Mouse (Mus musculus) activated CD4-positive, CD25-positive, alpha-beta regulatory T cell, adult 4 months (primary cell): ENCODE results near the gene Bcdin3d. TPM values are rescaled to one million over a fixed set of nuclear protein-coding genes. Genes with fewer than 3 reads are reported as not detected.

Experiments used
- ATAC-seq: one replicate; pipeline ENCODE4 v1.8.0; 2017
- polyA plus RNA-seq, 2 experiments: library from polyadenylated mRNA; unstranded; fragments of 100-300 nt; shearing (Covaris generic); gene quantifications; one replicate each; pipeline ENCODE4 v1.2.1; 2017

Gene Bcdin3d
- polyA plus RNA-seq = 10 to 100 TPM; 23.3 to 23.5 TPM

- ATAC-seq = peak; percentile 65
Measured at GRCm38 (mm10) chr15:99474576-99474926, at the start of gene Bcdin3d. Gene Bcdin3d, minus strand, starts transcription at chr15:99474730.

GRCm38 (mm10) chr15:99520306-99520705 lies 45.8 kb upstream of the Bcdin3d start:
- ATAC-seq = no peak

- no peak for ATAC-seq
Measured at GRCm38 (mm10) chr15:99519626-99520025, 45.1 kb upstream of the Bcdin3d start.

- ATAC-seq = no peak
Measured at GRCm38 (mm10) chr15:99517715-99518114, 43.2 kb upstream of the Bcdin3d start.

- ATAC-seq = no peak
Measured at GRCm38 (mm10) chr15:99516715-99517114, 42.2 kb upstream of the Bcdin3d start.

GRCm38 (mm10) chr15:99511797-99512525 lies 37.4 kb upstream of the Bcdin3d start:
- no peak for ATAC-seq

- ATAC-seq = no peak
Measured at GRCm38 (mm10) chr15:99510621-99511020, 36.1 kb upstream of the Bcdin3d start.

- ATAC-seq = no peak
Measured at GRCm38 (mm10) chr15:99509840-99510239, 35.3 kb upstream of the Bcdin3d start.

GRCm38 (mm10) chr15:99505324-99506095 lies 31.0 kb upstream of the Bcdin3d start:
- ATAC-seq = no peak

- no peak for ATAC-seq
Measured at GRCm38 (mm10) chr15:99503256-99503655, 28.7 kb upstream of the Bcdin3d start.

GRCm38 (mm10) chr15:99502311-99502831 lies 27.8 kb upstream of the Bcdin3d start:
- ATAC-seq = no peak

- ATAC-seq = no peak
Measured at GRCm38 (mm10) chr15:99501292-99502260, 27.0 kb upstream of the Bcdin3d start.

GRCm38 (mm10) chr15:99500320-99500719 lies 25.8 kb upstream of the Bcdin3d start:
- ATAC-seq = no peak

- no peak for ATAC-seq
Measured at GRCm38 (mm10) chr15:99499726-99500125, 25.2 kb upstream of the Bcdin3d start.

GRCm38 (mm10) chr15:99498781-99499180 lies 24.3 kb upstream of the Bcdin3d start:
- no peak for ATAC-seq

- ATAC-seq = no peak
Measured at GRCm38 (mm10) chr15:99498356-99498755, 23.8 kb upstream of the Bcdin3d start.

GRCm38 (mm10) chr15:99497527-99498242 lies 23.2 kb upstream of the Bcdin3d start:
- ATAC-seq = no peak

GRCm38 (mm10) chr15:99497061-99497460 lies 22.5 kb upstream of the Bcdin3d start:
- ATAC-seq = no peak

- ATAC-seq = no peak
Measured at GRCm38 (mm10) chr15:99484745-99485144, 10.2 kb upstream of the Bcdin3d start.

- no peak for ATAC-seq
Measured at GRCm38 (mm10) chr15:99475814-99476213, 1.3 kb upstream of the Bcdin3d start.

GRCm38 (mm10) chr15:99473801-99474575 lies 542 bp downstream of the Bcdin3d start:
- no peak for ATAC-seq
